Mouse (Mus musculus) embryo, embryonic 9.5 days (tissue): ENCODE data around the gene Ambn.
"Not testable (repeated sequence)": the region's sequence is repeated elsewhere in the genome, so short reads cannot be mapped to it uniquely, and the experiment has no call there.

Source experiments
- DNase-seq: peaks from one replicate; pipeline ENCODE4 v3.0.0-alpha.2; 2017; ENCODE audit errors: extremely low spot score

The Ambn gene

DNA sequence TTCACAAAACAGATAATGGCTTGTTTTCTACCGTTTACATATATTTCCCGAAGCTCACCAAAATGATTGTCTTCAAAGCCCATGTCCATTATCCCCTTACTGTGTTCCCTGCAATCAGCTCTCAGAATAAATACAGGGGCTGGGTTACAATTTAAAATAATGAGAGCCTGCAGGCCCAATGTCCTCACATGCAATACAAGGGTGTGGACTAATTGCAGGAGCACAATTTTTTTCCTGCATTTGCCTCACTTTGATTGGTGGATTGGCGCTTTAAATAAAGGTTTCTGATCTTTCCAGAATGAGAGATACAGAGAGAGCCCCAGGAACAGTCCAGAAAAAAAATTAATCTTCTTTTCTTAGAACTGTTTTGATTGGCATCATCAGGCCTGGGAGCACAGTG, at the start of gene Ambn:
Ambn (plus strand) TSS at position 301 of the 400 bp plus-strand sequence.
- no peak for DNase-seq

DNA sequence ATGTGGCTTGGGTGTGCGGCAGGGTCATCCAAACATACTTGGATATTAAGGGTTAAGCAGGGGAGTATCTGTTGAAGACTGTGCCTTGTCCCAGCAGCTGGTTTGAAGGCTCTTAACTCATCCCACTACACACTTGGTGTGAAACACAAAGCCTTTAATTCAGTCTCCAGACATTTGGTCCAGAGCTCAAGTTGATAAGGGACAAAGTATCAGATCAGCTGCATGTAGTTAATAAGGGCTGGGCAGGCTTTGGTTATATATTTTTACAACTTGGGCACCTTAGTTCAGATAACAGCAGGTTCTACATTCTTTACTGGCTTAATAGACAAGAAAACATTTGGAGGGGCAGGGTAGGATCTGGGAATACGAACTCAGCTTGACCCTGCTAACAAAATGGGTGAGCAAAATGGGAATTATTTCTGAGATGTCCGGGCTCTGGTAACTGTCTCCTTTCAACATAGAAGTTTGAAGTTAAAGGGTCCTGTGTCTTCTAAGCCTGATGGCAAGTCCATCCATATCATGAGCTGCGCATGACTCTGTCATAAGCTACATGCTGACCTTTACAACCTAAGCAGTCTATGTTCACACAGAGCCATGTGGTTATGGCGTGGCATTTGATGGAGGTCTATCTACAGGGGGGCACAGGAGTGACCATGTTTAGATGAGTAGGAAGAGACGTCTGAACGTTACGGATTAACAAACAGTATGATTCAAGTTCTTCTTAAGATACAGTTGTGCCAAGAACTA, 35.3 kb upstream of the Ambn start:
- no peak for DNase-seq

DNA sequence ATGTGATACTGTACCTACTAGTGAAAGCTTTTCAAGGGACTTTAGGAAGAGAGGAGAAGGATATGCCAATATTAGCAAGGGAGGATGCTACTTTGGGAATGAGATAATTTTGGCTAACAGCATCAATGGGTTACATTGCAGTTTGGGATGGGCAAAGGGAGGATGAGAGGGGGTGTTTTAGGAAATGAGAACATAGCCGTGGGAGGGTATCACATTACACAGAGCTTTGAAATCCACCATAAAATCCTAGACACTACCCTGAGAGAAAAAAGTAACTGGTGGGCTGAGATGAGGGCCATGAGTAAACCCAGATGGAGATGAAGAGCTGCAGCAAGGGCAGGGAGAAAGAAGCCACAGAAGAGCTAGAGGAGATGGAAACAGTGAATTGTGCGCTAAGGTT, 30.9 kb upstream of the Ambn start:
- not testable (repeated sequence) for DNase-seq

DNA sequence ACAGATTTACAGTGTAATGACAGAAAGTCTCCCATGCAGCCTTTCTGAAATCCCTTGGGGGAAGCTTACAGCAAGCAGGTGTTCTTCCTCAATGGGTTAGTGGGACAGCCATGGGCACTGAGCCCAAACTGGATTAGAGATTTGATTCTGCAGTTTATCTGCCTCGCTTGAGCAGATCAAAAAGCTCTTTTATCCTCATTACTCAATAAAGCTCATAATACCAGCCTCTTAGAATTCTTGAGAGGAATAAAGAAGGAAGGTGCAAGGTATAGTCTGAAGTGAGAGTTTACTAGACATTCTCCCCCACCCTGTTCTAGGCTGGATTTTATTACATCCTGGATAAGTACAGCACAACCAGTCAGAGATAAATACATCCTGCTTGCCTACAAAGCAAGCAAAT, 29.0 kb upstream of the Ambn start:
- DNase-seq: no peak

DNA sequence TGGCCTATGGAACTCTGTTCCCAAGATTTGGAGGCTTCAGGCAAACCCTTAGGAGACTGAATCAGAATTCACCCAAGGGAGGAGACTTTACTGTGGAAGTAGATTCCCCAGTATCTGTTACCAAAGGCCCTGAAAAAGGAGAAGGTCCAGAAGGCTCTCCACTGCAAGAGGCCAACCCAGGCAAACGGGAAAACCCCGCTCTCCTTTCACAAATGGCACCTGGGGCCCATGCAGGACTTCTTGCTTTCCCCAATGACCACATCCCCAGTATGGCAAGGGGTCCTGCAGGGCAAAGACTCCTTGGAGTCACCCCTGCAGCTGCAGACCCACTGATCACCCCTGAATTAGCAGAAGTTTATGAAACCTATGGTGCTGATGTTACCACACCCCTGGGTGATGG, 11.7 kb downstream of the Ambn start:
- DNase-seq: no peak

DNA sequence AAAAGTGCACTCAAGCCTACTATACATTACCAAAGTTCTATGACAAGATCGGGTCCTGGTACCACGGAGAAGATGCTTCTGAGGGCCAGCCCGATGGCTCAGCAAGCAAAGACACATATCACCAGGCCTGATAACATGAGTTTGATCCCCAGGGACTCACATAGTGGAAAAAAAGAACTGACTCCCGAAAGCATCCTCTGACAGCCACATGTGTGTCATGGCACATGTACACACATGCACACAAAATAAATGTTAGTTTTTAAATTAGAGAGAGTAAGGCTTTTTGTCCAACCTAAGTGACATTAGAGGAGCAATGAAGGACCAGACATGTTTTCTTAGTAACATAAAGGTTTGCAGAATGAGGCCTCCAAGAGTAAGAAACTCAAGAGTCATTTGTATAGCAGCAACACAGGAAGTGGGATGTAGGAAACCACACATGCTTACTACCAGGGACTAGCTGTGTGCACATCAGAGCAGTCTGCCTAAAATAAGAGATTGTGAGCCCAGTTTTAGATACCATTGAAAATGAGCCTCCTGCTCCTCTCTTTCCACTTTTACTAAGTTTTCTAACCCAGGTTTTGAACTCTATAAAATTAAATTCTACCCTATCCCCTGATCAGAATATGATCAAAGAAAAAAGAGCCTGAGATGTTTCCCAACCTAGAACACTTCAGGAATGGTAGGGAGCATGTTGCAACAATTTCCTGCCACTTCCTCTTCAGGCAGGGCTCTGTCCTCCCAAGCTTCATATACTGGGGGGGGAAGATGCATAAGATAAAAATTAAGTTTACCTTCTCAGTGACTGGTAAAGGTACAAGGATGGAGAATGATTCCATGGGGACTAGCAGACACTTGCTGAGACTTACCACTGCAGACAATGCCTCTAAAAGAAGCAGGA, 13.3 kb downstream of the Ambn start:
- DNase-seq: no peak

DNA sequence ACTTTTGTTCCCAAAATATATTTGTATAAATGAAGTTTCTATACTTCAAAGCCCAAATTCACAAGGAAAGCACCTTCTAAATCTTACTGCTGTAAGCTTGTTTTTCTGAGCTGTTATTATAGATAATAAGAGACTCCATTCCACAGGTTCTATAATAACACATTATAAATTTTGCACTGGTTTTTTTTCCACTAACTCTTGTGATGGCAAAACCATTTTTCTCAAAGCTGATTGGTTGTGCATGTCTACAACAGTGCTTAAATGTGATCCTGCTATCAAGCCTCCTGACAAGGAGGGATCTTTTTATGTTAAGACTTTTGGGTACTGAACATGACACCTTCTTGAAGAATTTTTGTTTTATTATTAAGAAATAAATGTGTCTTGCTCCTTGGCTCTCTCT, 31.9 kb downstream of the Ambn start, which contains the start of gene Enam:
Enam (plus strand) TSS at position 301 of the 400 bp plus-strand sequence.
- no peak for DNase-seq

DNA sequence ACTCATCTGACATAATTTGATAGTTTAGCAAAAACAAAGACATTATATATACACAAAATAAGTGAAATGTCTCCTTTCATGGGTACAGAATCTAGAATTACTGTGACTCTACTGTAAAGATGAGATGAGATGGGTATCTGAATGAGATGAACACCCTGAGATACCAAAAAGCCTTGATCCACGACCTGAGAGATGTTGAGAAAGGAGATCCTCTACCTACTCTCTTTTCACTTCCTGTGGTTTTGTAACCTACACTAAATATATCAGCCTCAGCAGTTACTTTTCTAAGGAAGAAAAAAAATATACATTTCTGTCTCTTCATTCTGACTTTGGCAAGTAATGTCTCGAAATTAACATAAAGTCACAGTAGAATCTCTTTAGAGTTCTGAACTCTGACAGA, 33.2 kb downstream of the Ambn start:
- DNase-seq: no peak

DNA sequence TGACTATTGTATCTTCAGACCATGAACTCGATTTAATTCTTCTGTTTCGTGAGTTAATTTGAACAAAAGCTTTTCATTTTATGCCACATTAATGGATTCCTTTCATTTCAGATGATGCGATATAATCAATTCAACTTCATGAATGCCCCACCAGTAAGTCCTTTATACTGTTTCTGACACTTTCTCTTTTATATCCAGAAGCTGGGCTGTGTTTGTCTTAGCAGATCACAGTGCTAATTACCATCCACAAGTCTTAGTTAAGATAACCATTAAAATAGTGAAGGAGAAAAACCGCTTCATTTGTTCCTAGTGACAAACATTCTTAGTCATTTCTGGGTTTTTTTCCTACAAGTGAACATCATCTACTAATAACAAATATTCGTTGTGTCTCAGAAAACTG, 35.3 kb downstream of the Ambn start:
- DNase-seq: no peak

DNA sequence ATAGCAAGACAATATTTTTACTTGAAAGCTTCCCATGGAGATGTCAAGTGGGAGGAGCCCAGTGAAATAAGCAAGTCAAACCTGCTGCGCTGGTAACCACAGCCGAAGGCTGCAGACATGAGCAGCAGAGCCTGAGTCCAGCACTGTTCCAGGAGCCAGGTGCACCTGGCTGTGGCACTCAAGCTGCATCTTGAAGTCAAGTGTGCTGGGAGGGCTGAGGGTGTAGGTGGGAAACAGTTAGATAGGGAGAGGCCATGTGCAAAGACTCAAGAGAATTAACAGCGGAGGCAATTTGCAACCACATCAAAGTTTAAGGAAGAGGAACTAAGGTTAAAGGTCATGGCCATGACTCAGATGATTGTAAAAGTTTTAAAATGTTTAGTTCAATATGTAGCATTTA, 44.0 kb downstream of the Ambn start:
- DNase-seq: no peak

DNA sequence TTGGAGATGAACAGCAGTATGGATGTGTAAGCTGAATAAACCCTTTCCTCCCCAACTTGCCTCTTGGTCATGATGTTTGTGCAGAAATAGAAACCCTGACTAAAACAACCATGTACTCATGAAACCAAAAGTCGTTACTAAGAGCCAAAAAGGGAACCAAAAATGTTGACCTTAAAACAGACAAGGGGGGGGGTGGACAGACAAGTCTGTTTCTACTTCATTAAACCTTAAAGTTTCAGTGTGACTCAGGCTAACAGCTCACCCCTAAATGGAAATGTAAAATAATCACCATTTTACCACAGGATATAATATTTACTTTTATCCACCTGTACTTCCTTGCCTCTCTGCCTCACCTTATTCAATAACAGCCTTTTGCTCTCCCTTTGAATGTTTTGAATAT, 52.8 kb downstream of the Ambn start:
- DNase-seq: no peak

DNA sequence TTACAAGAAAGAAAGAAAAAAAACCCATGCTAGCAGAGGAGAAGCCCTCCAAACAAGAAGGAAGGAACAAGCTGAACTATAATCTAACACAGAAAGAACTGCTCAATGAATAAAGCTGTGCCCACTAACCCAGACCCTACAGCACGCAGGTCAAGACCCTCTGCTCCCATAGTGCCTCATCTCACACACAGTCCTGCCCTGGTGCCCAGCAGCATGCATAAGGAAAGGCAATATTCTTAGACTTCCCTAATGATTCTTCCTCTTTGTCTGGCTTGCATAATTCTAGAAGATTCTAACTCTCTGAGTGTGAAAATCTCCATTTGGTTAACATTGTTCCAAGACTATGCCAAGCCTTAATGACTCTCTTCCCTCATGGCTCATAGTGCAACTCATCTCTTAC, 53.2 kb downstream of the Ambn start:
- DNase-seq: no peak
